Mouse (Mus musculus): Measurements from ENCODE around the gene Bicc1.

GRCm38 (mm10) chr10:71002871-71003270 is 156.6 kb downstream of the Bicc1 start:
- no peak for TF ChIP-seq JUND (IDR thresholded peaks at IDR 0.05; ENCODE audit: low read depth, low read length)
- no peak for TF ChIP-seq USF2 (IDR thresholded peaks at IDR 0.05; ENCODE audit: borderline replicate concordance in 1 of 2, insufficient read depth in 1 of 2, low read depth in 1 of 2, low read length in 2 of 2)
- TF ChIP-seq CTCF (IDR thresholded peaks at IDR 0.05 in 2 of 3, conservative IDR thresholded peaks at IDR 0.05 in 1 of 3; ENCODE audit: control insufficient read depth in 1 of 3, insufficient read depth in 1 of 3, low read depth in 2 of 3, low read length in 3 of 3, poor library complexity in 1 of 3, severe bottlenecking in 1 of 3), result no peak
- TF ChIP-seq POLR2A (IDR thresholded peaks at IDR 0.05; ENCODE audit: control insufficient read depth in 1 of 2, insufficient read depth in 1 of 2, low read depth in 1 of 2, low read length in 2 of 2, poor library complexity in 1 of 2), result no peak
- TF ChIP-seq UBTF (IDR thresholded peaks at IDR 0.05; ENCODE audit: borderline replicate concordance, insufficient read depth, low read depth, low read length), result no peak
- TF ChIP-seq ZC3H11A (IDR thresholded peaks at IDR 0.05; ENCODE audit: low read depth, low read length), result no peak
- no peak for TF ChIP-seq MAFK (IDR thresholded peaks at IDR 0.05; ENCODE audit: borderline replicate concordance, low read depth, low read length)
- TF ChIP-seq GATA1 (IDR thresholded peaks at IDR 0.05; ENCODE audit: low read depth, low read length), result no peak
- TF ChIP-seq SIN3A (IDR thresholded peaks at IDR 0.05; ENCODE audit: low read length), result no peak
- no peak for TF ChIP-seq MYC (IDR thresholded peaks at IDR 0.05; ENCODE audit: low read depth, low read length)
- no peak for TF ChIP-seq POLR2AphosphoS5 (IDR thresholded peaks at IDR 0.05; ENCODE audit: borderline replicate concordance, low read depth, low read length)
- no peak for TF ChIP-seq E2F4 (IDR thresholded peaks at IDR 0.05; ENCODE audit: borderline replicate concordance, low read depth, low read length)
- TF ChIP-seq EP300 (IDR thresholded peaks at IDR 0.05; ENCODE audit: low read depth in 1 of 2, low read length in 2 of 2), result no peak
- TF ChIP-seq TCF12 (IDR thresholded peaks at IDR 0.05; ENCODE audit: low read depth, low read length), result no peak

All from MEL (cell line).